Comparison of ENCODE assay signal across 7 mouse cellular contexts in the genomic region with DNA sequence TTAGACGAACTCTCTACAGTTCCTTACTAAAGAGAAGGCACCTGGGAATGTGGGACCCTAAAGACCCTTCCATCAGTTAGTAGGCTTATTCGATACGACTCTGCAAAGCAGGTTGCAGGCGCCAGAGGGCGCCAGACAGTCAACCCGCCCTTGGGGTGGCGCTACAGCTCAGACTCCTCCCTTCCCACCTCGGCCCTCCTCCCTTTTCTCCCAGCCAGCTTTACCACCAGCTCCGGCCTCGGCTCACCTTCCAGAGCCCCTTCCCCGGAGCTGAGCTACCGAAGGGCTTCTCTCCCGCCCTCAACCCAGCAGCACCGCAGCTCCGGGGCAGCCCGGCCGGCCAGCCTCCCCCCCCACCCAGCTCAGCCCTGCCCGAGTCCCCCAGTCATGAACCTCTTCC. TPM values are rescaled to one million over a fixed set of nuclear protein-coding genes. Genes with fewer than 3 reads are reported as not detected.
DNase-seq lines count a peak whose midpoint lies in the region; ATAC-seq lines count a peak whose summit lies in the region.

Kdelr1 (plus strand) TSS at position 149 of the 400 bp plus-strand sequence.

- peak within 1 kb of the TSS; percentile 97 for H3K27ac ChIP-seq in intestine, embryonic 16.5 days (ENCODE audit: low read length)
- H3K27ac ChIP-seq in midbrain, embryonic 11.5 days (ENCODE audit: low read depth, low read length), result peak within 1 kb of the TSS; percentile 73

- peaks cover 26% of the 10 kb centered on the region for H3K27me3 ChIP-seq in intestine, embryonic 16.5 days (replicated peaks; ENCODE audit: control insufficient read depth, insufficient read depth, low read length)
- H3K27me3 ChIP-seq in midbrain, embryonic 11.5 days (ENCODE audit: control insufficient read depth, insufficient read depth, low read length), result peaks cover 37% of the 10 kb centered on the region

- H3K4me3 ChIP-seq in intestine, embryonic 16.5 days (ENCODE audit: low read length), result peak within 1 kb of the TSS; percentile 68
- peak within 1 kb of the TSS; percentile 81 for H3K4me3 ChIP-seq in midbrain, embryonic 11.5 days (ENCODE audit: low read depth, low read length)

- DNase-seq in adrenal gland, adult 2 months, result peak; percentile 91
- DNase-seq in embryo, embryonic 11.5 days (ENCODE audit: low read depth, low spot score), result peak; percentile 91
- DNase-seq in gastrocnemius, postnatal 4 days (ENCODE audit: low spot score in 2 of 2), result peak; percentile 80 to 86
- peak; percentile 84 to 89 for DNase-seq in left cerebral cortex, postnatal 36 days (ENCODE audit: low spot score in 2 of 2)
- peak; percentile 100 for DNase-seq in midbrain, embryonic 11.5 days (ENCODE audit: low spot score, missing footprints)
- peak; percentile 82 for DNase-seq in skeletal muscle tissue, adult 2 months (ENCODE audit: low read depth, low spot score)

- under 1% methylated on average over 18 of the region's 18 CpGs for WGBS in intestine, embryonic 16.5 days
- WGBS in midbrain, embryonic 11.5 days, result under 1% methylated on average over 18 of the region's 18 CpGs

- H3K4me2 ChIP-seq in intestine, embryonic 16.5 days (ENCODE audit: low read depth, low read length), result peak within 1 kb of the TSS; percentile 71
- peak within 1 kb of the TSS; percentile 72 for H3K4me2 ChIP-seq in midbrain, embryonic 11.5 days

- peak; percentile 75 for ATAC-seq in intestine, embryonic 16.5 days
- ATAC-seq in midbrain, embryonic 11.5 days (ENCODE audit: low FRiP score), result peak; percentile 75

- no peaks in the 10 kb centered on the region for H3K9me3 ChIP-seq in intestine, embryonic 16.5 days (ENCODE audit: control insufficient read depth, low read length)
- no peaks in the 10 kb centered on the region for H3K9me3 ChIP-seq in midbrain, embryonic 11.5 days (ENCODE audit: control insufficient read depth, low read length)

- peaks cover 48% of the 10 kb centered on the region for H3K4me1 ChIP-seq in intestine, embryonic 16.5 days (ENCODE audit: control insufficient read depth, insufficient read depth, low read length)
- H3K4me1 ChIP-seq in midbrain, embryonic 11.5 days (ENCODE audit: control insufficient read depth, insufficient read depth, low read length), result peaks cover 32% of the 10 kb centered on the region

- peaks cover 8% of the 10 kb centered on the region for H3K36me3 ChIP-seq in intestine, embryonic 16.5 days (ENCODE audit: control insufficient read depth, insufficient read depth, low read length)
- H3K36me3 ChIP-seq in midbrain, embryonic 11.5 days (ENCODE audit: control insufficient read depth, insufficient read depth, low read length), result peaks cover 11% of the 10 kb centered on the region

- peak within 1 kb of the TSS; percentile 98 for H3K9ac ChIP-seq in intestine, embryonic 16.5 days (ENCODE audit: low read depth, low read length)
- H3K9ac ChIP-seq in midbrain, embryonic 11.5 days (ENCODE audit: low read length), result peak within 1 kb of the TSS; percentile 81

- intact Hi-C loops in left cerebral cortex, postnatal 36 days (cut with DNase I), result loop anchor here (2.0 to 5.0 kb wide), 2 partner anchors 65 to 136 kb away; no protein-coding TSS in a partner anchor

RNA-seq across cellular contexts. Expression of gene Kdelr1, which starts in this region (rescaled TPM):
- 100 to 1,000 TPM; 128 to 147 TPM for total RNA-seq in adrenal gland, adult 2 months (2021)
- polyA plus RNA-seq in adrenal gland, adult 2 months (2012; rRNA removed), result 235 and 251 TPM in 2 replicates
- 100 to 1,000 TPM; 101 to 104 TPM for total RNA-seq in gastrocnemius, postnatal 4 days (2021)
- 90.6 and 94.9 TPM in 2 replicates for polyA plus RNA-seq in intestine, embryonic 16.5 days (2015; fragmentation: Nextera tagmentation; extraction: Ambion mirVana)
- total RNA-seq in left cerebral cortex, postnatal 36 days (2021), result 10 to 100 TPM; 71.0 to 80.0 TPM
- polyA plus RNA-seq in midbrain, embryonic 11.5 days (2014; fragmentation: Nextera tagmentation; extraction: Ambion mirVana), result 76.7 and 84.0 TPM in 2 replicates

Comparison
In these comparisons a context has a peak if more than half of its experiments do, and no peak if none do; other contexts are left out.
1. Peak in every context shown above with its lines: DNase-seq, ATAC-seq, H3K4me3 ChIP-seq and H3K27ac ChIP-seq.